19 mouse cellular contexts compared by ENCODE assay signal in genomic region chr1:63005013-63005646, GRCm38 (mm10).
DNase-seq lines count a peak whose midpoint lies in the region; ATAC-seq and TF ChIP-seq lines count a peak whose summit lies in the region.
"Had no signal": no experiment of that assay in that cellular context is flagged by ENCODE, and none has a peak within 500 bp of the region (broad histone marks: within the 10 kb centered on the region; RNA-seq: fewer than 3 reads in every experiment).

No protein-coding gene starts in this region.

- H3K9me3 ChIP-seq in liver, embryonic 16.5 days (replicated peaks; ENCODE audit: control insufficient read depth, low read length) = no peaks in the 10 kb centered on the region
- no peaks in the 10 kb centered on the region for H3K9me3 ChIP-seq in intestine, postnatal 0 days (ENCODE audit: control insufficient read depth)
- H3K9me3 ChIP-seq in stomach, embryonic 15.5 days = no peaks in the 10 kb centered on the region
- H3K9me3 ChIP-seq: embryonic facial prominence, embryonic 12.5 days; forebrain, embryonic 10.5 days; limb, embryonic 10.5 days had no signal

- WGBS in liver, embryonic 16.5 days (ENCODE audit: insufficient replicate concordance) = 38% methylated on average over 12 of the region's 12 CpGs
- whole genome bisulfite sequencing in intestine, postnatal 0 days = 28% methylated on average over 12 of the region's 12 CpGs
- WGBS in stomach, embryonic 15.5 days = 40% methylated on average over 12 of the region's 12 CpGs

- DNase-seq in liver = no peak
- peak; percentile 35 for DNase-seq in kidney, postnatal 10 days
- no peak for DNase-seq in cerebellum, postnatal 10 days
- DNase-seq in embryo, embryonic 11 days = no peak
- DNase-seq in urinary bladder, postnatal 10 days (ENCODE audit: low spot score) = no peak
- DNase-seq: adrenal gland, postnatal 14 days; cerebellum, postnatal 25 days; heart, adult 18-20 months; heart, postnatal 10 days; lung, postnatal 36 days; midbrain, embryonic 14.5 days; right cerebral cortex, postnatal 25 days had no signal

- ATAC-seq in liver, embryonic 16.5 days (ENCODE audit: low read depth) = no peak
- ATAC-seq in intestine, postnatal 0 days = peak; percentile 99
- peak; percentile 92 for ATAC-seq in stomach, embryonic 15.5 days (ENCODE audit: insufficient read depth, low FRiP score, low read depth)
- ATAC-seq: hindbrain, embryonic 16.5 days had no signal

- H3K4me1 ChIP-seq in liver, embryonic 16.5 days (ENCODE audit: control insufficient read depth, low read depth, low read length) = no peaks in the 10 kb centered on the region; the same call in 1 of the 2 replicates
- no peaks in the 10 kb centered on the region for H3K4me1 ChIP-seq in intestine, postnatal 0 days (replicated peaks; ENCODE audit: control insufficient read depth, insufficient read depth, low read length)
- 0 out of 2 replicates have a peak, but pooled peaks cover 3% of the 10 kb centered on the region for H3K4me1 ChIP-seq in stomach, embryonic 15.5 days
- H3K4me1 ChIP-seq: embryonic facial prominence, embryonic 12.5 days; forebrain, embryonic 10.5 days; limb, embryonic 10.5 days had no signal

- no peak overlapping the region for H3K27ac ChIP-seq in liver, embryonic 16.5 days (ENCODE audit: low read length)
- peak overlapping the region; percentile 85 for H3K27ac ChIP-seq in intestine, postnatal 0 days (ENCODE audit: low read depth, low read length)
- peak overlapping the region; percentile 77 for H3K27ac ChIP-seq in stomach, embryonic 15.5 days
- H3K27ac ChIP-seq: embryonic facial prominence, embryonic 12.5 days; forebrain, embryonic 10.5 days; limb, embryonic 10.5 days had no signal

- no peaks in the 10 kb centered on the region for H3K27me3 ChIP-seq in liver, embryonic 16.5 days (ENCODE audit: control insufficient read depth, insufficient read depth, low read depth, low read length)
- no peaks in the 10 kb centered on the region for H3K27me3 ChIP-seq in intestine, postnatal 0 days (replicated peaks; ENCODE audit: control insufficient read depth, insufficient read depth, low read length)
- H3K27me3 ChIP-seq in stomach, embryonic 15.5 days (replicated peaks) = no peaks in the 10 kb centered on the region
- H3K27me3 ChIP-seq: embryonic facial prominence, embryonic 12.5 days had no signal

- no peak for TF ChIP-seq CTCF in intestine, postnatal 0 days (IDR thresholded peaks at IDR 0.05; ENCODE audit: low read depth)

- H3K36me3 ChIP-seq in liver, embryonic 16.5 days (ENCODE audit: control insufficient read depth, insufficient read depth) = no peaks in the 10 kb centered on the region
- no peaks in the 10 kb centered on the region for H3K36me3 ChIP-seq in intestine, postnatal 0 days (ENCODE audit: control insufficient read depth, insufficient read depth)
- no peaks in the 10 kb centered on the region for H3K36me3 ChIP-seq in stomach, embryonic 15.5 days
- H3K36me3 ChIP-seq: embryonic facial prominence, embryonic 12.5 days; forebrain, embryonic 10.5 days; limb, embryonic 10.5 days had no signal

- peak overlapping the region; percentile 19; the same call in 1 of the 2 replicates for H3K4me2 ChIP-seq in liver, embryonic 16.5 days (ENCODE audit: low read depth, low read length)
- H3K4me2 ChIP-seq in intestine, postnatal 0 days (replicated peaks; ENCODE audit: low read depth) = peak overlapping the region; percentile 52
- H3K4me2 ChIP-seq in stomach, embryonic 15.5 days = no peak overlapping the region
- H3K4me2 ChIP-seq: embryonic facial prominence, embryonic 12.5 days had no signal

- no peak overlapping the region for H3K4me3 ChIP-seq in liver, embryonic 16.5 days (ENCODE audit: low read depth, low read length)
- H3K4me3 ChIP-seq in intestine, postnatal 0 days (ENCODE audit: low read depth, low read length) = no peak overlapping the region
- H3K4me3 ChIP-seq in stomach, embryonic 15.5 days (replicated peaks) = 0 out of 2 replicates have a peak overlapping the region, but pooled peaks have one; percentile 10
- H3K4me3 ChIP-seq: embryonic facial prominence, embryonic 12.5 days; forebrain, embryonic 10.5 days; limb, embryonic 10.5 days had no signal

- no peak overlapping the region for H3K9ac ChIP-seq in liver, embryonic 16.5 days (ENCODE audit: low read depth, low read length)
- H3K9ac ChIP-seq in intestine, postnatal 0 days (ENCODE audit: low read depth, low read length) = no peak overlapping the region
- no peak overlapping the region for H3K9ac ChIP-seq in stomach, embryonic 15.5 days
- H3K9ac ChIP-seq: embryonic facial prominence, embryonic 12.5 days had no signal
